Mouse (Mus musculus) midbrain, embryonic 14.5 days (tissue): ENCODE measurements around the gene Jph4. TPM values are rescaled to one million over a fixed set of nuclear protein-coding genes. Genes with fewer than 3 reads are reported as not detected.
A peak's percentile ranks its signal among the peaks of the same experiment; 100 is the strongest.

Experiments used
- ATAC-seq: fragments of 200-750 bp; cut with Nextera tagmentation; 2 replicates; pipeline ENCODE4 v1.8.0; 2017; ENCODE audit warnings: moderate number of reproducible peaks, moderate library complexity; ENCODE audit not compliant: low FRiP score, low TSS enrichment
- DNase-seq: peaks from one replicate; pipeline ENCODE4 v3.0.0-alpha.2; 2015
- H3K27ac ChIP-seq: fragments of 300-500 bp; sonication (generic); replicated peaks from 2 replicates; pipeline ENCODE4 v1.5.1; 2014; ENCODE audit warnings: mild to moderate bottlenecking, low read depth, low read length, moderate library complexity
- H3K27me3 ChIP-seq: fragments of 300-500 bp; sonication (generic); 2 replicates; pipeline ENCODE4 v1.6.1; 2014; ENCODE audit warnings: low read length, control low read depth, mixed read lengths; ENCODE audit not compliant: control insufficient read depth, insufficient read depth
- H3K36me3 ChIP-seq: fragments of 300-500 bp; sonication (generic); 2 replicates; pipeline ENCODE4 v1.6.1; 2014; ENCODE audit warnings: low read length, control low read depth; ENCODE audit not compliant: control insufficient read depth, insufficient read depth
- H3K4me1 ChIP-seq: fragments of 300-500 bp; sonication (generic); 2 replicates; pipeline ENCODE4 v1.6.1; 2014; ENCODE audit warnings: mild to moderate bottlenecking, antibody characterized with exemption, low read length, control low read depth; ENCODE audit not compliant: control insufficient read depth, insufficient read depth
- H3K4me2 ChIP-seq: fragments of 300-500 bp; sonication (generic); 2 replicates; pipeline ENCODE4 v1.6.1; 2014; ENCODE audit warnings: mild to moderate bottlenecking, low read length, moderate library complexity
- H3K4me3 ChIP-seq: fragments of 300-500 bp; sonication (generic); replicated peaks from 2 replicates; pipeline ENCODE4 v1.5.1; 2014; ENCODE audit warnings: low read depth, low read length
- H3K9ac ChIP-seq: fragments of 300-500 bp; sonication (generic); replicated peaks from 2 replicates; pipeline ENCODE4 v1.6.1; 2014; ENCODE audit warnings: mild to moderate bottlenecking, low read length, moderate library complexity
- H3K9me3 ChIP-seq: fragments of 300-500 bp; sonication (generic); 2 replicates; pipeline ENCODE4 v1.6.1; 2016; ENCODE audit warnings: low read length, control low read depth, mixed read lengths; ENCODE audit not compliant: control insufficient read depth
- WGBS: fragments of 180-500 bp; shearing (Covaris S2); extraction: QIAGEN DNeasy Blood & Tissue Kit; methylation state at CpG from one replicate; pipeline ENCODE4 v1.1.7; 2014; 5-methylcytosine and 5-hydroxymethylcytosine counted together
- polyA plus RNA-seq: library from polyadenylated mRNA; unstranded; fragments of >200 nt; fragmentation: Nextera tagmentation; extraction: Ambion mirVana; gene quantifications from 2 replicates; pipeline ENCODE4 v1.2.1, GENCODE M21; 2014

Gene Jph4
- polyA plus RNA-seq, 1 experiment from 2014 or later = 31.1 TPM

GRCm38 (mm10) chr14:55111720-55112119 lies 5.0 kb downstream of the Jph4 start:
- Histone ChIP-seq H3K36me3 (peaks cover 17% of the 10 kb centered on the region), H3K4me1 (peaks cover 50% of the 10 kb centered on the region), H3K9me3 (no peaks in the 10 kb centered on the region), H3K9ac (no peak overlapping the region), H3K4me3 (no peak overlapping the region), H3K4me2 (peak overlapping the region; percentile 16), H3K27ac (no peak overlapping the region), H3K27me3 (peaks cover 11% of the 10 kb centered on the region; the same call in 1 of the 2 replicates)
- whole genome bisulfite sequencing = 65% methylated on average over 2 of the region's 2 CpGs
- peak; percentile 62 for DNase-seq
- ATAC-seq = no peak

GRCm38 (mm10) chr14:55110076-55110475 lies 6.7 kb downstream of the Jph4 start:
- Histone ChIP-seq H3K4me2 (no peak overlapping the region), H3K36me3 (peaks cover 17% of the 10 kb centered on the region), H3K27me3 (peaks cover 11% of the 10 kb centered on the region; the same call in 1 of the 2 replicates), H3K4me1 (peaks cover 58% of the 10 kb centered on the region), H3K27ac (peak overlapping the region; percentile 79; the same call in 1 of the 2 replicates), H3K9me3 (no peaks in the 10 kb centered on the region), H3K9ac (no peak overlapping the region; the same call in 1 of the 2 replicates), H3K4me3 (no peak overlapping the region)
- DNase-seq = no peak
- ATAC-seq = no peak
- 39% methylated on average over 9 of the region's 9 CpGs for WGBS

GRCm38 (mm10) chr14:55109048-55109873 lies 7.5 kb downstream of the Jph4 start:
- H3K9ac ChIP-seq = peak overlapping the region; percentile 31; the same call in 1 of the 2 replicates
- peaks cover 58% of the 10 kb centered on the region for H3K4me1 ChIP-seq
- peak; percentile 49 for DNase-seq

GRCm38 (mm10) chr14:55108202-55108870 lies 8.4 kb downstream of the Jph4 start:
- H3K4me2 ChIP-seq = peak overlapping the region; percentile 27
- no peak overlapping the region for H3K4me3 ChIP-seq
- peak; percentile 82 for DNase-seq
- H3K36me3 ChIP-seq = peaks cover 12% of the 10 kb centered on the region
- H3K27me3 ChIP-seq = peaks cover 5% of the 10 kb centered on the region; the same call in 1 of the 2 replicates
- H3K27ac ChIP-seq = peak overlapping the region; percentile 79
- peak; percentile 66 for ATAC-seq
- 28% methylated on average over 9 of the region's 9 CpGs for WGBS
- peak overlapping the region; percentile 34 for H3K9ac ChIP-seq
- no peaks in the 10 kb centered on the region for H3K9me3 ChIP-seq
- peaks cover 49% of the 10 kb centered on the region for H3K4me1 ChIP-seq

More at GRCm38 (mm10) chr14:55109048-55109873, 7.5 kb downstream of the Jph4 start:
- H3K27ac ChIP-seq = peak overlapping the region; percentile 79
- H3K9me3 ChIP-seq = no peaks in the 10 kb centered on the region
- no peak for ATAC-seq
- no peak overlapping the region for H3K4me3 ChIP-seq
- H3K4me2 ChIP-seq = peak overlapping the region; percentile 27
- peaks cover 11% of the 10 kb centered on the region; the same call in 1 of the 2 replicates for H3K27me3 ChIP-seq
- peaks cover 17% of the 10 kb centered on the region for H3K36me3 ChIP-seq
- 7% methylated on average over 21 of the region's 21 CpGs for WGBS

GRCm38 (mm10) chr14:55106990-55107389 lies 9.7 kb downstream of the Jph4 start:
- no peak for ATAC-seq
- Histone ChIP-seq H3K4me3 (no peak overlapping the region), H3K27me3 (no peaks in the 10 kb centered on the region), H3K36me3 (peaks cover 7% of the 10 kb centered on the region; the same call in 1 of the 2 replicates), H3K4me1 (peaks cover 43% of the 10 kb centered on the region), H3K27ac (0 out of 2 replicates have a peak overlapping the region, but pooled peaks have one; percentile 26), H3K9ac (no peak overlapping the region), H3K4me2 (no peak overlapping the region), H3K9me3 (no peaks in the 10 kb centered on the region)
- 59% methylated on average over 8 of the region's 8 CpGs for whole genome bisulfite sequencing
- DNase-seq = no peak

- Histone ChIP-seq H3K4me1 (peaks cover 36% of the 10 kb centered on the region), H3K36me3 (peaks cover 7% of the 10 kb centered on the region; the same call in 1 of the 2 replicates), H3K4me2 (peak within 1 kb of the TSS; percentile 89), H3K27me3 (no peaks in the 10 kb centered on the region), H3K9me3 (no peaks in the 10 kb centered on the region), H3K4me3 (peak within 1 kb of the TSS; percentile 41), H3K27ac (peak within 1 kb of the TSS; percentile 55), H3K9ac (peak within 1 kb of the TSS; percentile 65)
- WGBS = under 1% methylated on average over 39 of the region's 39 CpGs
- peak; percentile 92 for DNase-seq
- ATAC-seq = peak; percentile 66
These were observed 10.6 kb downstream of the Jph4 start, which contains the start of gene Ap1g2 for GRCm38 (mm10) chr14:55105836-55106809. TSS of gene Ap1g2 (minus strand) at chr14:55106593.

- Histone ChIP-seq H3K27ac (no peak overlapping the region), H3K4me1 (peaks cover 36% of the 10 kb centered on the region), H3K36me3 (peaks cover 4% of the 10 kb centered on the region; the same call in 1 of the 2 replicates), H3K9ac (peak overlapping the region; percentile 65), H3K4me2 (peak overlapping the region; percentile 89), H3K4me3 (peak overlapping the region; percentile 41), H3K9me3 (no peaks in the 10 kb centered on the region), H3K27me3 (no peaks in the 10 kb centered on the region)
- ATAC-seq = no peak
- peak; percentile 37 for DNase-seq
- 7% methylated on average over 7 of the region's 7 CpGs for WGBS
These were observed 11.3 kb downstream of the Jph4 start for GRCm38 (mm10) chr14:55105386-55105785.

- no peak overlapping the region for H3K4me3 ChIP-seq
- no peak overlapping the region for H3K9ac ChIP-seq
- H3K9me3 ChIP-seq = no peaks in the 10 kb centered on the region
- H3K27ac ChIP-seq = no peak overlapping the region
- peaks cover 28% of the 10 kb centered on the region for H3K4me1 ChIP-seq
- WGBS = 89% methylated on average over 18 of the region's 18 CpGs
- H3K27me3 ChIP-seq = no peaks in the 10 kb centered on the region
- ATAC-seq (no peak), DNase-seq (no peak)
- no peak overlapping the region for H3K4me2 ChIP-seq
- H3K36me3 ChIP-seq = 0 out of 2 replicates have a peak, but pooled peaks cover 3% of the 10 kb centered on the region
These were observed 12.4 kb downstream of the Jph4 start for GRCm38 (mm10) chr14:55104365-55104764.
